Mouse (Mus musculus) neural tube, embryonic 11.5 days (tissue): ENCODE measurements at regions not wholly inside any gene's neighbourhood (a gene's known extent, or its start where the extent isn't known, plus 50 kb on each side); places are given as distances from the start of the nearest gene placed in this dataset.

Source experiments
- ATAC-seq: fragments of 200-750 bp; cut with Nextera tagmentation; 2 replicates; pipeline ENCODE4 v1.8.0; 2017; ENCODE audit warnings: moderate number of reproducible peaks, mild to moderate bottlenecking, moderate TSS enrichment, moderate library complexity; ENCODE audit not compliant: insufficient read depth, low FRiP score, low TSS enrichment
- DNase-seq: peaks from one replicate; pipeline ENCODE4 v3.0.0-alpha.2; 2015; ENCODE audit warnings: low spot score
- H3K27ac ChIP-seq: fragments of 300-500 bp; sonication (generic); 2 replicates; pipeline ENCODE4 v1.5.1; 2014; ENCODE audit warnings: low read depth, mild to moderate bottlenecking, low read length
- H3K27me3 ChIP-seq: fragments of 300-500 bp; sonication (generic); 2 replicates; pipeline ENCODE4 v1.6.1; 2014; ENCODE audit warnings: mild to moderate bottlenecking, low read length, mixed read lengths; ENCODE audit not compliant: control insufficient read depth, insufficient read depth
- H3K36me3 ChIP-seq: fragments of 300-500 bp; sonication (generic); 2 replicates; pipeline ENCODE4 v1.6.1; 2014; ENCODE audit warnings: mild to moderate bottlenecking, low read length, moderate library complexity, mixed read lengths; ENCODE audit not compliant: control insufficient read depth, insufficient read depth
- H3K4me1 ChIP-seq: fragments of 300-500 bp; sonication (generic); 2 replicates; pipeline ENCODE4 v1.6.1; 2014; ENCODE audit warnings: low read length, mixed read lengths; ENCODE audit not compliant: control insufficient read depth, insufficient read depth
- H3K4me2 ChIP-seq: fragments of 300-500 bp; sonication (generic); 2 replicates; pipeline ENCODE4 v1.6.1; 2014; ENCODE audit warnings: low read depth, mild to moderate bottlenecking, moderate library complexity
- H3K4me3 ChIP-seq: fragments of 300-500 bp; sonication (generic); 2 replicates; pipeline ENCODE4 v1.5.1; 2014; ENCODE audit warnings: low read depth, low read length
- H3K9ac ChIP-seq: fragments of 300-500 bp; sonication (generic); 2 replicates; pipeline ENCODE4 v1.6.1; 2014; ENCODE audit warnings: mild to moderate bottlenecking, low read length
- H3K9me3 ChIP-seq: fragments of 300-500 bp; sonication (generic); 2 replicates; pipeline ENCODE4 v1.6.1; 2016; ENCODE audit warnings: low read length; ENCODE audit not compliant: control insufficient read depth
- WGBS: fragments of 180-500 bp; shearing (Covaris S2); extraction: QIAGEN DNeasy Blood & Tissue Kit; methylation state at CpG from one replicate; pipeline ENCODE4 v1.1.7; 2014; 5-methylcytosine and 5-hydroxymethylcytosine counted together

DNA sequence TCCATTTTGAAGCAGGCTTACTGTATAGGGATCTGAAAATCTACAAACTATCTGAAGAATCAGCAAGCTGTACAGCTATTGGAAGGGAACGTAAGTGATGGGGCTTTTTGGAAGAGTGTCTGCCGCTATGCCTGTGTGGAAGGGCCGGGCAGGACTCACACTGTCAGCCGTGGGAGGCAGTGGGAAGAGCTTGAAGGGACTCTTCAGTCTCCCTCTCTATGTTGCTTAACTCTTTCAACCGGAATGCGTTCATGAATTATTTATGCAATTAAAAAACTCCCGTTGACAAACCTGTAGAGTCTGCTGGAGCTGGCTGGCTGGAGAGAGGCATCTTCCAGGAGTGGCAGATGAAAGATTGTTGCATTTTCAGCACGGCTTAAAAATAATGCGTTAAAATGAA lies 243.4 kb downstream of the Foxo1 start:
- Histone ChIP-seq H3K27ac (no peak overlapping the region), H3K4me2 (no peak overlapping the region), H3K4me1 (no peaks in the 10 kb centered on the region), H3K36me3 (no peaks in the 10 kb centered on the region), H3K9ac (no peak overlapping the region), H3K27me3 (no peaks in the 10 kb centered on the region), H3K9me3 (no peaks in the 10 kb centered on the region), H3K4me3 (no peak overlapping the region)
- ATAC-seq, result no peak
- no peak for DNase-seq
- 77% methylated on average over 9 of the region's 9 CpGs for whole genome bisulfite sequencing

DNA sequence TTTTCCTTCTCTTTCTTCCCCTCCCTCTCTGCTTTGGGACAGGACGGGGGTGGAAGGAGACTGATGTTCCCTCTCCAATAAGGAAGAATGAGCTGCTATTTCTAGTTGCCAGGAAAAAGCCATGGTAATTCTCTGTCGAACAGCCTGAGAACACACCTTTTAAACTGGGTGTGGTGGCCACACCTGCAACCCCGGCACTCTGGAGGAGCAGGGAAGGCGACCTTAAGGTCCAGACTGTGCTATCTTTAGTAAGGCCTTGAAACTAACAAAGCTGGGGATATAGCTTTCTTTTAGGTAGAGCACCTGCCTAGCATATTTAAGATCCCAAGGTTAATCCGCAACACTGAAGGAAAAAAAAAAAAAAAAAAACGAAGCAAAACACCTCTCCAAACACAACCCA lies 242.7 kb downstream of the Foxo1 start:
- WGBS, result 73% methylated on average over 6 of the region's 6 CpGs
- no peak overlapping the region for H3K4me2 ChIP-seq

DNA sequence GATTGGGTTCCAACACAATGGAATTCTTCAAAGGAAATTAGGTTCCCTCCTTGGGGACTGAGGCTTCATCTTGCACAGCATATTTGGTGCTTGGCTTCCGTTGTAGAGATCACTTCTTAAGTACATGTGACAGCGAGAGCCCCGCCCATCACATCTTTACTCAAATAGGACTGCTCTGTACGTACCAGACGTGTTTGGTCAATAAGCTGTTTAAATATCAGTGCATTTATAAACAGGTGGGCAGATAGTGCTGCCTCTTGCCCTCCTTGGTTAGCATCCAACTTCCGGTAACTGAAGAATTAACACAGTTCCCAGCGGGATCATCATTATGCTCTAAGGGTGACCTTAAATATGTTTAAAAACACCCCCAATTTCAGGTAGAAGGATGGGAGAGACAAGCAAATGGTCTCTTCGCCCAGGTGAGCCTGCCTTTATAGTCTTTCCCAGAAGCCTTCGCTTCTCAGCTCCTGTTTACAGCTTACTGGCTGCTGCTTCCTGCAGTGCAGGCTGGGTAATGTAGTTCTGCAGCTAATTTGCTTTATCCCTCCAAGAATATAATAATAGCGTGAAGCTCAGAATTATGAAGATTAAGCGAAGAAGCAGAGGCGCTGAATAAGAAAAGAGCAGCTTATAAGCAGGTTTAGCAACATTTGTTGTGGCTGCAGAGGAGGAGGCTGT lies 242.1 kb downstream of the Foxo1 start:
- H3K4me3 ChIP-seq, result no peak overlapping the region
- H3K9ac ChIP-seq, result no peak overlapping the region
- no peak overlapping the region for H3K27ac ChIP-seq
- H3K36me3 ChIP-seq, result no peaks in the 10 kb centered on the region
- no peaks in the 10 kb centered on the region for H3K4me1 ChIP-seq
- 68% methylated on average over 12 of the region's 12 CpGs for WGBS
- no peaks in the 10 kb centered on the region for H3K27me3 ChIP-seq
- H3K9me3 ChIP-seq, result no peaks in the 10 kb centered on the region
- no peak overlapping the region for H3K4me2 ChIP-seq
- DNase-seq, result no peak
- no peak for ATAC-seq

More for the DNA sequence above, 242.7 kb downstream of the Foxo1 start:
- Histone ChIP-seq H3K4me1 (no peaks in the 10 kb centered on the region), H3K9ac (no peak overlapping the region), H3K27me3 (no peaks in the 10 kb centered on the region), H3K36me3 (no peaks in the 10 kb centered on the region), H3K4me3 (no peak overlapping the region), H3K27ac (no peak overlapping the region), H3K9me3 (no peaks in the 10 kb centered on the region)
- no peak for DNase-seq
- ATAC-seq, result no peak

DNA sequence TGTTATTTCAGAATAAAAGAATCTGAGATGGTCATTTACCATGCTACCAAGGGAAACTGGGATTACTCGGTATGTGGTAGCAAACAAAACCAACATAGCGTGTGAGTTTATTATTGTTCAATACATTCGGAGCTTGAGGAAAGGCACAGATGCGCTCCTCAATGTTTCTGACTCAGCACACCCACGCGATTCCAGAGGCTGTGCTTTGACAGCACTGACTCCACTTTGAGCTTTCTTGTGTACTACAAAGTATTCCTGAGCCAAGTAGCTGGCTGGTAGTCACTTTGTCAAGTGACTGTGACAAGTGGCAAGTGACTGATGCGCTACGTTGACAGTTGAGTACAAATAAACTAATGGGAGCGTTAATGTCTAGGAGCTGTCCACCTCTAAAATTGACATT lies 235.8 kb downstream of the Foxo1 start:
- WGBS, result 87% methylated on average over 9 of the region's 9 CpGs
- H3K4me1 ChIP-seq, result no peaks in the 10 kb centered on the region
- DNase-seq, result no peak

DNA sequence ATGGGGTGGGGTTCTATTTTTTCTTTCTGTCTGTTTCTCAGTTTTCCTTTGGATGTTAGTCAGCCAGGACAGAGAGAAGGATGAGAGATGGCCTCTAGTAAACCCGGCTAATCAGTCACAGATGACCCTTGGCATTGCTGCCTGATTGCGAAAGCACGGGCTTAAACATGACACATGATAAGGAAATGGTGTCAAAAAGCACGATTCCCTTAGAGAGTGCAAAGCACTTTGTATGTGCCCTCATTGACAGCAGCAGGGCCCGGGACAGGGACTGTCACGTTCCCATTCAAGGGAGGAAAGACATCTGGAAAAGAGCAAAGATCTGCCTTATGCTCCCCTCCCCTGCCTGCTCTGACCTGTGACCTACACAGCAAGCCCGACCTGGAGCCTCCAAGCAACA lies 234.1 kb downstream of the Foxo1 start:
- H3K9ac ChIP-seq, result no peak overlapping the region
- no peak overlapping the region for H3K4me2 ChIP-seq
- H3K27me3 ChIP-seq, result no peaks in the 10 kb centered on the region
- no peak overlapping the region for H3K27ac ChIP-seq
- H3K9me3 ChIP-seq, result no peaks in the 10 kb centered on the region
- no peaks in the 10 kb centered on the region for H3K36me3 ChIP-seq
- H3K4me3 ChIP-seq, result no peak overlapping the region
- no peaks in the 10 kb centered on the region for H3K4me1 ChIP-seq
- WGBS, result 60% methylated on average over 7 of the region's 7 CpGs
- no peak for DNase-seq
- no peak for ATAC-seq

More for the DNA sequence above, 235.8 kb downstream of the Foxo1 start:
- Histone ChIP-seq H3K4me3 (no peak overlapping the region), H3K36me3 (no peaks in the 10 kb centered on the region), H3K9ac (no peak overlapping the region), H3K9me3 (no peaks in the 10 kb centered on the region), H3K4me2 (no peak overlapping the region), H3K27ac (no peak overlapping the region), H3K27me3 (no peaks in the 10 kb centered on the region)
- ATAC-seq, result no peak

DNA sequence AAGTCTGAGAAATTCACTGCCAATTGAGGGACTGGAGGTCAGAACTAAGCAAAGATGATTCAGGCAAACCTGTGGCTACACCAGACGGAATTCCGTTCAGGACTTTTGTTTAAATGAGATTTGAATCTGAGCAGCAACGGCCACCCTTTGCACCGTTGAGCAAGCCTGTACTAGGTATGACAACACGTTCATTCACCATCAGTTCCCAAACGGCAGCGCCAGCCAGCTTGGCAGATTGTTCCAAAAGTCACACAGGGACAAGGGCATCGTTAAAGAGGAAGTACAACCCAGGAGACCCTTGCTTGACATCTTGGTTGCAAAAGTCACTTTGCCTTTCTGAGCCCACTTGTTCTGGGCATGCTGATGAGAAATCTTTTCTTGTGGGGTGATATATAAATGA lies 233.5 kb downstream of the Foxo1 start:
- DNase-seq, result no peak
- WGBS, result 86% methylated on average over 8 of the region's 8 CpGs
- Histone ChIP-seq H3K9ac (no peak overlapping the region), H3K36me3 (no peaks in the 10 kb centered on the region), H3K4me2 (no peak overlapping the region), H3K27me3 (no peaks in the 10 kb centered on the region), H3K4me1 (no peaks in the 10 kb centered on the region), H3K27ac (no peak overlapping the region), H3K9me3 (no peaks in the 10 kb centered on the region), H3K4me3 (no peak overlapping the region)
- no peak for ATAC-seq

DNA sequence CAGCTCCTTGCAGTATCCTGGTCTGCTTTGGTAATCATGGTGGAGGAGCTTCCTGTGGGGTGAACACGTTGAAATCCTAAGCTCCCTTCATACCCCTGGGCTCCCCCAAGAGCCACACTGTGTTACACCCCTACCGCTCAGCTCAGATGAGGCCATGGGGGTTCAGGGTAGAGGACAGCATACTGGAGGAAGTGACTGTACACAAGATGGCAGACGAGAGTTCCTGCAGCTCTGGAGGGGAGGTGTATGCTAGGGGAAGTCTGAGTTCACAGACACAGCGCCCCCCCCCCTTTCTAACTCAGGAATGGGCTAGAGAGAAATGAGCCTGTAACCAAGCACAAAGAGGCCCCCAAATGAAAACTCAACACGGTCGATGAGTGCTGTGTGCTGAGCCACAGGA lies 231.9 kb downstream of the Foxo1 start:
- Histone ChIP-seq H3K4me3 (no peak overlapping the region), H3K27me3 (no peaks in the 10 kb centered on the region), H3K36me3 (no peaks in the 10 kb centered on the region), H3K9ac (no peak overlapping the region), H3K27ac (no peak overlapping the region), H3K4me2 (no peak overlapping the region), H3K4me1 (no peaks in the 10 kb centered on the region), H3K9me3 (no peaks in the 10 kb centered on the region)
- DNase-seq, result no peak
- WGBS, result 74% methylated on average over 6 of the region's 6 CpGs
- ATAC-seq, result no peak

DNA sequence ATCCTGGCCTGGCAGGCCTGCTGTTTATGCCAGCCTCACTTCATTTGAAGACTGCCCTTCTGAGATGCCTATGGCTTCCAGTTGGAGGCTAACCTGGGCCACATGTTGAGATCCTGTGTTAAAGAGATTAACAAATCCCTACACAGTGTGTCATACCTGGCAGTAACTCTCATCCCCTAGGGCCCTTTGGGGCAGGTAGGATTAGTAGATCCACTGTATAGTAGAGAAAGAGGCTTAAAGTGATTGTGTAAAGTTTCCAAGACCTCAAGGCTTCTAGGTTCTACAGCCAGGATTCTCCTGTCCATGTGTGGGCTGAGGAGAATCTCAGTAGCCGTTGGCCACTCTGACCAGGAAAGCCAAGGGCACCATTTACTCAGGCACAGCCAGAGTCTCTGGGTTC lies 231.4 kb downstream of the Foxo1 start:
- Histone ChIP-seq H3K27me3 (no peaks in the 10 kb centered on the region), H3K4me2 (no peak overlapping the region), H3K36me3 (no peaks in the 10 kb centered on the region), H3K9ac (no peak overlapping the region), H3K27ac (no peak overlapping the region), H3K4me1 (no peaks in the 10 kb centered on the region), H3K4me3 (no peak overlapping the region), H3K9me3 (no peaks in the 10 kb centered on the region)
- WGBS, result 100% methylated on average over 1 of the region's 1 CpGs
- DNase-seq (no peak), ATAC-seq (no peak)

DNA sequence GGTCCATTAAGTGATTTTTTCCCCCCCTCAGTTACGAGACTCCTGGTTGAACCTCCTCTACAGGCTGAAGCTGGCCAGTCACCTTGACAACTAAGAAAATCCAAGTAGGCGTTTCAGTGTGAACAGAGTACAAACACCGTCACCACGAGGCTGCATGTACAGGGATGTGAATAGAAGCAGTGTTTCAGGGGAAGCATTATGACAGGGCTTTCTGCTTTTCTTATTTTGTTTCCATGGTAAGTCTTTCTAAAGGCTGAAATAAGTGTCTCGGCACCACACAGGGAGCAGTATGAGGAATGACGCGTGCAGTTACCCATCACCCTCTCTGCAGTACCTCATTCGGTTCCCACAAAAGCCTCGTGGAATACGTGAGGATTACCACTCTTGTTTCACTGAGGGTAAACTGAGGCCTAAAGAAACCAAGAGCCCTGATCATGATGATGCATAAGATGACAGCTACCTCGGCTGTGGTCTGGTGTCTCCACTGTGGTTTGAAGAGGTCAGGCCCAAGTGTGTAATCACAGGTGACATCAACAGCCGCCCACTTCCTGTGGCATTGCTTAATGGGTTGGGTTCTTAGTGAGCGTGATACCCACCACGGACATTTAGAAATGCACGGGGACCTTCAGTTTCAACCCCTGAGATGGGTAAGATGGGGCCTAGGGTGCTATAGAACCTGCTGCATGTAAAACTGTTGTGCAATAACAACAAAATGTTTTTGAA lies 230.5 kb downstream of the Foxo1 start:
- no peaks in the 10 kb centered on the region for H3K36me3 ChIP-seq
- no peaks in the 10 kb centered on the region for H3K27me3 ChIP-seq
- H3K9me3 ChIP-seq, result no peaks in the 10 kb centered on the region
- no peak overlapping the region for H3K4me3 ChIP-seq
- H3K4me1 ChIP-seq, result no peaks in the 10 kb centered on the region
- no peak overlapping the region for H3K4me2 ChIP-seq
- ATAC-seq (no peak), DNase-seq (no peak)
- 87% methylated on average over 15 of the region's 15 CpGs for WGBS
- H3K27ac ChIP-seq, result no peak overlapping the region
- no peak overlapping the region for H3K9ac ChIP-seq
